Mouse (Mus musculus) ES-E14 (cell line): ENCODE measurements around the gene Kalrn.

ENCODE experiments used
- HCFC1 ChIP-seq: IDR thresholded peaks from 2 replicates; pipeline ENCODE4 v1.6.1; 2012; ENCODE audit warnings: low read length, inconsistent platforms, borderline replicate concordance; ENCODE audit not compliant: insufficient read depth
- ZNF384 ChIP-seq: IDR thresholded peaks from 2 replicates; pipeline ENCODE4 v1.6.1; 2012; ENCODE audit warnings: low read depth, low read length, inconsistent platforms

DNA sequence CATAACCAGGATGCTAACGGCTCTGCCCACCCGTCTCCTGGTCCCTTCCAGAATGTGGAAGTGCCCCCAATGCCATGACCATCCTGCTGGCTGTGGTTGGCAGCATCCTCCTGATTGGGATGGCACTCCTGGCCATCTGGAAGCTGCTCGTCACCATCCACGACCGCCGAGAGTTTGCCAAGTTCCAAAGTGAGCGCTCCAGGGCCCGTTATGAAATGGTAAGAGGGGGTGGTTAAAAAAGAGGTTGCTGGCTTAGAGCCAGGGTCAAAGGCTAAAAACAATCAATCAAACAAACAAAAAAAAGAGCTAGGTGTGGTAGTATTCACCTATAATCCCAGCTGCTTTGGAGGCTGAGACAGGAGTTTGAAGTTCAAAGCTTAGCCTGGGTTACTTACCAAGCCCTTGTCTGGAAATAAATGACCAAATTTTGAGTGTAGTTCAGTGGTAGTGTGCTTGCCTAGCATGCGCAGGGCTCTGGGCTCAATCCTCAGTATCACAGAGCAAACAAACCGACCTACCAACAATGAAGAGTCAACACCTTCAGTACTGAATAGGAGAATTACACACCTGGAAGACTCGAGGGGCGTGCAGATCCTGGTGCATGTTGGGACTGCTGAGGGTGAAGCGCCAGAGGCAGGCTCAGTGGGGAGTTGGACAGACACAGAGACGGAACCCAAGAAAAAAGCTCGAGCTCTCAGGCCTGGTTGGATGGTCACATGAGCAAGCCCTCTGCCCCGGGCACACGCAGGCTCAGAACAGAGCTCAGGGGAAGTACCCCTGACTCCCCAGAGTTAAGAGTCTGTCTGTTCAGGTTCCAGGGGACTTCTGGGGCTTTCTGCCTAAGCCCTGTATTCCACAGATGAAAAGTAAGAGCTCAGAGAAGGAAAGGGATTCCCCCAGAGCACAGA lies 625.4 kb downstream of the Kalrn start:
- TF ChIP-seq HCFC1 (no peak), ZNF384 (no peak)
